Mouse (Mus musculus) kidney, adult 2 months (tissue): ENCODE measurements at regions not wholly inside any gene's neighbourhood (a gene's known extent, or its start where the extent isn't known, plus 50 kb on each side); places are given as distances from the start of the nearest gene placed in this dataset.

Source experiments
- CTCF ChIP-seq: fragments of 200-500 bp; conservative IDR thresholded peaks from 2 replicates; pipeline ENCODE4 v1.5.1; 2011; ENCODE audit warnings: low read depth, mild to moderate bottlenecking, control low read depth, low read length, moderate library complexity, mixed read lengths; ENCODE audit not compliant: insufficient read depth, insufficient read length
- POLR2A ChIP-seq: fragments of 200-500 bp; IDR thresholded peaks from one replicate; pipeline ENCODE4 v1.6.1; 2011; ENCODE audit warnings: low read depth, low read length, control low read depth

DNA sequence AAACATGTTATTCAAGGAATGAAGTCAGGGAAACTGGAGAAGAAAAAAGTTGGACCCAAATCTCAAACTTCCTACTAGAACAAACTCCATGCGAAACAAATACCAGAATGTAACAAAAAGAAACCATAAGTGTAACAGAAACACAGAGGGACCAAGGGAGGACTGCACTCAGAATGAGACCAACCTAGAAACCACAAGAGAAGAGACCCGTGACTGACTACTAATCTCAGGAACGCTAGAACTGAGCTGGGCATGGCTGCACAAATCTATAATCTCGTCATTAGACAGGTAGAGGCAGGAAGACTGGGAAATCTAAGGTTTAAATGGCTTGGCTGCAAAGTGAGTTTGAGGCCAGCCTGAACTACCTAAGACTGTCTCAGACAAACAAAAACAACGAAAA, 298.5 kb downstream of the Rps24 start:
- TF ChIP-seq CTCF (no peak), POLR2A (no peak)
